Mouse (Mus musculus) thymus, postnatal 25 days (tissue): ENCODE measurements at regions not wholly inside any gene's neighbourhood (a gene's known extent, or its start where the extent isn't known, plus 50 kb on each side); places are given as distances from the start of the nearest gene placed in this dataset.

Experiments
- DNase-seq: peaks from one replicate; pipeline ENCODE4 v3.0.0; 2022

- DNase-seq = no peak
Observed at GRCm38 (mm10) chr10:120547164-120547563, 70.9 kb upstream of the Hmga2 start.

- DNase-seq = no peak
Observed at GRCm38 (mm10) chr10:120541618-120542017, 65.3 kb upstream of the Hmga2 start.

GRCm38 (mm10) chr10:120538561-120538960 lies 62.3 kb upstream of the Hmga2 start:
- no peak for DNase-seq

DNA sequence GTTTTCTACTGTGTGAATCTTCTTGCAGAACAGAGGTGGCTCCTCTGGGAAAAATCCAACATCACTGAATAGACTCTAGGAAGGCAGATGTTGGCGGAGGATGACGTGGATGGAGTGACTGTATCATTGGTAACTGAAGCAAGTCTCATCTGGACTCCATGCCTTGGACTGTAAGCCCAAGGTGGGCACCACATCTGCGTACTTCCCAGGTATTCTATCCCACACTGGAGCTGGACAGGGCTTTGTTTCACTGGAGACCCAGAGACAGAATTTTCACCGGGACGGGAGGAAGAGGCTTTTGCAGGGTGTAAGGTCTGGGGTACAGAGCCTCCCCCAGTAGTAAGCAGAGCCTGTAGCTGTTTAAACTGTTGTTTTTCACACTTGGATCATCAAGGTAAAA lies 52.1 kb upstream of the Hmga2 start:
- DNase-seq = no peak

DNA sequence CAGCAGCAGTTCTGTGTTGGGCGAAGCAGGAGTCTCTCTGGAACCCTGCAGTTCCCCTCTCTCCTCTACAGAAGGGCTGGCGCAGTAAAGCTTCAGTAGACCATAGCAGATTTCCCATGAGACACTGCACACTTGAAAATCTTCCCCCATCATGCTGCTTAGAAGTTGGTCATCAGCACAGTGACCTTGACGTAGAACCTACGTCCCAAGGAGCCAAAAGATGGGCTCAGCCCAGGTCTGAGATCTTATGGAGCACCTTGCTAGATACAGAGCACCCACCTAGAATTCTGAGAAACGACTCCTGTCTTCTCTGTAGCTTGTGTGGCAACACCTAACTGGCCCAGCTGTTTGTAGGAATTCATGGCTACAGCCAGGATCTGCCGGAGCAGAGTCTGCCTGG lies 51.7 kb upstream of the Hmga2 start:
- DNase-seq = no peak

- DNase-seq = no peak
Observed at GRCm38 (mm10) chr10:120526991-120527390, 50.7 kb upstream of the Hmga2 start.
